Mouse (Mus musculus) kidney, adult 9 months (tissue): ENCODE data around the gene Unc5a.

ENCODE experiments used
- DNase-seq: peaks from one replicate; pipeline ENCODE4 v3.0.0; 2022

The Unc5a gene

DNA sequence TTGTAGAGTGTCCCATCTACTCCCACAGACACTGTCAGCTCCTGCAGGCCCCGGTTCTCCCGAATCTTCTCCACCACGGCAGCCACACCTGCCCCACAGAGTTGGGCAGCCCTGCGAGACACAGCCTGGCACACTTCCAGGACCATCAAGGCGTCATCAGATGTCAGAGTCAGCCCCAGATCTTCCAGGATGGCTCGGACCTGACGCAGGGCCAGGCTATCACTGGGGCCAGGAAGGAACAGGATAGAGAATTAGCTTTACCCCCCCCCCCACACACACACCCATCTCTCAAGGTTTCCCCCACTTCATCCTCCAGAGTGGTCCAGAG is 57.2 kb downstream of the Unc5a start:
- DNase-seq: no peak

DNA sequence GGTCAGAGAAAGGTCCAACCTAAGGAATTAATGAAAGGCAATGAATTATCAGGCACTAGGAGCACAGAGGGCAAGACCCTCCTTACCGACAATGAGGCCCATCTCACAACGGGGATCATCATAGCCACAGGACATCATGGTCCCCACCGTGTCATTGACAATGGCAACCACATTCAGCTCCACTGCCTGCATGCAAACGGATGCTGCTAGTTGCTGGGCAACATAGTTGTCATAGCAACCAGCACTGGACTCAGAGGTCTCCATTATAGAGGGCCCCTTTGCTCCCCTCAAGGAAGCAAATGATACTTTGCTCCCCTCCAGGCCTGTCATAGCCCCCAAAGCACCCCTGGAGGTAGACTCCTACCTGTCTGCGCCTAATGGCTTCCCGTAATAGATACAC is 59.4 kb downstream of the Unc5a start:
- DNase-seq: no peak

DNA sequence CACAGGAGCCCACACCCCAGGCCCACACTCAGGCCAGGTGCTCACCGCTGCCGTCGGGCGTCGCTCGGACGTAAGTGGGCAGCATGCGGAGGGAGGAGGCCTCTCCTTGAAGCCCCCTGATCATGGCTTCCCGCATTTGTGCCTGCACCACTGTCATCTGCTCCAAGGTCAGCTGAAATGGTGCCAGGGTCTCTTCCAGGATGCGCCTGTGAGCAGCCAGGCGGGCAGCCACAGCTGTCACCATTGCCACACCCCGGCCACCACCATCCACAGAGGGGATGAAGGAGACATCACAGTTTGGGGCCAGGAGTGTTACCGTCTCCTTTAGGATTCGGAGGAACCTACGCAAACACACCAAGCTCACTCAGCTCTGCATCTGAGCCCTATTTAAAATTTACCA is 61.9 kb downstream of the Unc5a start:
- no peak for DNase-seq

GRCm38 (mm10) chr13:55011981-55012478 is 62.8 kb downstream of the Unc5a start:
- DNase-seq: no peak

- DNase-seq: no peak
These were observed 64.6 kb downstream of the Unc5a start for GRCm38 (mm10) chr13:55013702-55014344.

GRCm38 (mm10) chr13:55014451-55014850 is 65.2 kb downstream of the Unc5a start:
- no peak for DNase-seq

DNA sequence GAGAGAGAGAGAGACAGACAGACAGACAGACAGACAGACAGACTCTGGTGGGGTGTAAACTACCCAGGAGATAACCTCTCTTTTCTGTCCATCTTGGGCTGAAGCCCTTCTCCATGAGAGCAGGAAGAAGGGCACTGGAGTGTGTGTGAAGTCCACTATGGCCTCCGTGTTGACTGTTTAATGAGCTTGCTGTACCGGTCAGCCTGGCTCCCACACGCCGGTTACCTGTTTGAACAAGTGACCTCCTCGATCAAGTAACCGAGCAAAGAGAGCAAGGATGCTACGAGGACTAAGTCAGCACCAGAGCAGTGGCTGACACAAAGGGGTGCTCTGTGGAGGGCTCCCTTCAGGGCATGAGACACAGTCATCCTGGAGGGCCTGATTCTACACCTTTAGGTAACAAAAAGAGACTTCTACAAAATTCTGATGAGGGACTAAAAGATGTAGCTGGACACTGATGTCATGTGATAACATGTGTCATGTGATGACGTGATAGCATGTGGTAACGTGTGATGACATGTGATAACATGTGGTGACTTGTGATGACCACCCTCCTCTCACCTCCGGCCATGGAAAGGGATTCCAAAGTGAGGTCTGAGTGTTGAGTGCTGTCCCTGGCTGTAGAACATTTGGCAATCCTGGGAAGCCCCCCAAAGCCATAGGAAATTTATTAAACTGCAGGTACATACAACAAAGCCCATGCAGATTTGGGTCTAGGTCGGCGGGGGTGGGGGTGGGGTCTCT is 68.1 kb downstream of the Unc5a start:
- no peak for DNase-seq

GRCm38 (mm10) chr13:55017898-55018599 is 68.8 kb downstream of the Unc5a start:
- no peak for DNase-seq

GRCm38 (mm10) chr13:55018700-55019099 is 69.5 kb downstream of the Unc5a start:
- DNase-seq: no peak

GRCm38 (mm10) chr13:55019181-55019580 is 70.0 kb downstream of the Unc5a start:
- no peak for DNase-seq

DNA sequence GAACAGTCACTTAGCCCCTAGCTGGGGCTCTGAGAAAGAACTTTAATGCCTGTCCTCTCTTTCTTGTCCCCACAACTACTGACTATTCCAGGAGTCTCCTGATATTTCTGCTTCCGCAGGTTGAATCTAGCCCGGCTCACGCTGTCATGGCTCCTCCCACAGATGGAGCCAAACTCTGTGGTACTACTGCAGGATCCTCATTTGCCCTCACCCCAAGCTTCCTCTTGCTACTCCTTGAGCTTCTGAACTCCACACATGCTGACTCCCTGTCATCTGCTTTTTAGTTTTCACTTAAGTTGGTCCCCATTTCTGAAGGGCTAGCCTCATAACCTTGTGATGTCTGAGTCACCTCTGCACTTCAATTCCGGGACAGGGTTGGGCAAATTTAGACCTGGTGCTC is 70.8 kb downstream of the Unc5a start:
- DNase-seq: no peak

DNA sequence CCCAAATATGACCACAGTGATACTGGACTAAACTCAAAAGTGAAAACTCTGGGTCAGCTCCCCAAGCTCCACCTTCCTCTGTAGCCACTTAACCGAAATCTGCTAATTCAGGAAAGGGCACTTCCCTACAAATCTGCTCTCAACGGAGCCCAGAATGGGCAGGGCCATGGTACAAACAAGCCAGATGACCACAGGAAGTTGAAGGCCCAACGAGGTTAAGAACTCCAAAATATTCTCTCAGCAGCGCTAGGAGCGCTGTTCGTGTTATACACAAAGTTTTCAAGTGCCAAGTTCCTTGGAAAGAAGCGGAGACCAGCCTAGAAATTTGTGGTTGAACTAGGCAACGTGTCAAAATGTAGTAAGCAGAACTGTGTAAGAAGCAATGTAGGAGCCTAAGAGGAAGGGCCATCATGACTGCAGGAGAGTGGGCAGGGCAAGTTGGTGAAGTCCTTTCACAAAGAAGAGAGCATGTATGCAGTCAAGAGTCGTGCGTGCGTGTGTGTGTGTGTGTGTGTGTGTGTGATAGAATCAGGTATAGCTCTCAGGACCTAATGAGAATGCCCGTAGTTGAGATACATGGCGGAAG is 72.1 kb downstream of the Unc5a start, which contains the start of gene Hk3:
TSS of gene Hk3 (minus strand) at position 192 of the 586 bp plus-strand sequence.
- peak; percentile 5 for DNase-seq

DNA sequence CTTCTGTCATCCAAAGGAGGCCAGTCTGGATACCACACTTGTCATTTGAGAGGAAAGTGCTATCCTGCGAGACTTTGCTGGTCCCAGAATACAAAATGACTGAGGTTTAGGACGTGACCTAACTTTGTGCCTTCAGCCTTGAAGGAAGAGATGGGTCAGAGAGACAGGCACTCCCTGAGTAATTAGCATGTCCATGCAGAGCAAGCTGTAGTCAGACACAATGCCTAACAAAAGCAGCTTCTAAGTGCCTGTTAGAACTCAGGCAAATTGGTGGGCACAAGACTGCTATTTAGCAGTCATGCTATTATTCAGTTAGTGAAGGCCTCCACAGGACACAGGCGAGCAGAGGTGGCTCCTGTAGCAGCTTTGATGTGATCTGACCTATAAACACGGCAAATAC is 73.0 kb downstream of the Unc5a start:
- DNase-seq: no peak

DNA sequence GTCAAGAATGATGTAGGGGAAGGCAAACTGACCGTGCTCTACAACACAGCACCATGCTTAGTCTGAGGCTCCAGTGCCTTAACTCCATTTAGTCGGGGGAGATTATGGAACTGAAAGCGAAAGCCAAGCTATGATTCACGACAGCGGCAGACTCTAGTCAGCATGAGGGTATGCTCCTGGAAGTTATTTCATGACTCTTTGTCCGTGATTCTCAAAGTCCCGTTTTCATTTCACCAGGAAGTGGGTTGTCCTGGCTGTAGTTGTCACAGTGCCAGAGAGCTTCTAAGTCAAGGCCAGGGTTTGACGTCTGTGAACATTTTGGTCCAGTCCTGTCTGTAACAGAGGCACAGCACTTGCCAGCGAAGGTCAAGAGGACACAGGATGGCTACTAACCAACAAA is 73.5 kb downstream of the Unc5a start:
- peak; percentile 44 for DNase-seq

DNA sequence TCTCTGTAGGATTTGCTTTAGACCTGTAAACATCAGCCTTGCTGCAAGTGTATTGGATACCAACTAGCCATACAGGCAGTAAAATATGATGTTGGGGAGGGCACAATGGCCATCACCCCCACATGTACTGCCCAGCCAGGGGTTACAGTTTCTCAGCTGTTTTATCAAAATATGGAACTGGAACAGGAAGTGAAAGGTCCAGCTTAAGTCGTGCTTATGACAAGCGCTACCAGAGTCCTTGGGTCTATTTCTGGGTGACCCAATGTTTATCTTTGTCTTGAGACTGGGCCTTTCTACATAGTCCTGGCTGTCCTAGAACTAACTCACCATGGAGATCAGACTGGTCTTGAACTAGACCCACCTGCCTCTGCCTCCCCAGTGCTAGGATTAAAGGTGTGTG is 75.0 kb downstream of the Unc5a start:
- no peak for DNase-seq

DNA sequence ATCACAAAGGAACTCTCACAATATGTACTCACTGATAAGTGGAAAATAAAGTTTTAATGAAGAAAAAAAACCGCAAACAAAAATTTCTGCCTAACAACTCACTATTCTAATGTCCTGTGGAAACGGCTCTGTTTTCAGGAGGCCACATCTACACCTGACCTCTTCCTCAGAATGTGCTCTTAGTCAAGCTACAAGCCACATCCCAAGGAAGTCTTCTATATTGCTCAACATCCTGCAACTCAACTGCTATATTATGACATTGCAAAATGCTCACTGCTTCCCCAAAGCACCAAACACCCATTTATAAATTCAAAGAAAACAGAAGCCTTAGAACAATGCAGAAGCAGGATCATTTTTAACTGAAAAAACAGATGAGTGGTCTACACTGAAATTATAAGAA is 90.8 kb downstream of the Unc5a start:
- DNase-seq: no peak

DNA sequence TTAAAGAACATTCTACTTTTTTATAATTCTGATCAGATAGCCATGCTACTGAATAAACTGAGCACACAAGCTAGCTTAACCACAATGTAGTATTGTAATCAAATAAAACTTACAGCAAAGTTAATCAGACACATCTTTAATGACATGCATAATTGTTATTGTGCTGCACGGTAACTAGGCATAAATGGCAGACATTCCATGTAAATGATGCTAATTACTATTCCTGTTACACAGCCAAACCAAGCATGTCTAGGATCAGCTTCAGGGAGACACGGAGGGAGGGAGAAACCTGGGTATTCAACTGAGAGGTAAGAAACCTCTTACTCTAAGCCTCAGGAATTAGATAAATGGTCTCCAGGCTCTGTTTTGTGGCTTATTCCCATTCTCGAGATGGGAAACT is 98.5 kb downstream of the Unc5a start:
- no peak for DNase-seq
